Mouse (Mus musculus) kidney, postnatal 10 days (tissue): ENCODE data around the gene Hk2.

ENCODE experiments used
- DNase-seq: peaks from one replicate; pipeline ENCODE4 v3.0.0; 2021; ENCODE audit warnings: mixed read lengths

Hk2 gene

GRCm38 (mm10) chr6:82769704-82770103, 4.5 kb downstream of the Hk2 start:
- no peak for DNase-seq

DNA sequence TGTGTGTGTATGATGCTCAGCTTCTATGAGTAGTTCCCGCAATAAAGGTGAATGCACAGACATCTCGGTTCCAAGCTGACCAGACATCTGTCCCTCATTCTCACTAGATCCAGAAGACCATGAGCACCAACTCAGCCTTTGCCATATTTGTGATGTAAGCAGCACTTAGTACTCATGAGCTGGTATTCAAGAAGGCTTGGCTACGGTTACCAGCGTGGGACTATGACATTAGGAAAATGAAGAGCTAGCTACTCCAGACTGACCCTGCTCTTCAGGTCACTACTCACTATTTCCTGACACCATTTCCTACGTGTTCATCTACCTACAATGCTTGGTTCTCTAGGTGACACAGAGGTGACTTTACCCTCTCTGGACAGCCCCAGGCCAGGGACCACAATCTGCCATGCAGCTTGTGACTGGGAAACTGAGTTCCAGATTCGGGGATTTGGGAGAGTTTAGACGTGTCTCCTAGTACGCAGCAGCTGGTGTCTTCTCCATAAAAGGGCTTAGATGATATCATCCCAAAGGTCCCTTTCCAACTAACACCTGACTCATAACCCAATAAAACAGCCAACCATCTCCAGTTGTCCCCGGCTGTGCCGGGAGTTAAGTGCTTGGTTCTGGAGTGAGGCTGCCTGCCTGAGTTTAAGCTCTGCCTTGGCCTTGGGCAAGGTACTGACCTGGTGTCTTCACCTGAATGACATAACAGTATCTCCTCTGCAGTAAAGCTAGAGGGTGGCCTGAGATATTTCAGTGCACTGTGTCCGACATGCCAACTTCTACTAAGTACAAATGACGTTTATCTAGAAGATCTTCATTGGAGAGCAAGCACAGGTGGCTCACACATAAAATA, 6.3 kb downstream of the Hk2 start:
- no peak for DNase-seq

DNA sequence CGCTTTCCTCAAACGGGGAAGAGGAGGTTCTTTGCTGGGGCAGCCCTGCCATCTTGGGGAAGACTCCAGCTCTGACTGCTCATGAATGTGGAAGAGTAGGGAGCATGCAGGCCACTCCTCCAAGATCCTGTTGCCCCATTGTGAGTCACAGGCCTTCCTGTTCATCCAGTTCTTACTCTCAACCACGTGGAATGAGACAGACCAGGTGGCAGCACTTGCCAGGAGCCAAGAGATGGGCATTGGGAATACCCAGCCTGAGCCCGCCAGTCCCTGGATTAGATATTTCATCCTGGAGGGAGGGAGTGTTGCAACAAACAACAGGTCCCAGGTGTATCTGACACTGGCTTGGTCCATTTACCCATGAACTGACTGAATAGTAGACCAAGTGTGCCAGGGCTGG, 7.6 kb downstream of the Hk2 start:
- DNase-seq: no peak

DNA sequence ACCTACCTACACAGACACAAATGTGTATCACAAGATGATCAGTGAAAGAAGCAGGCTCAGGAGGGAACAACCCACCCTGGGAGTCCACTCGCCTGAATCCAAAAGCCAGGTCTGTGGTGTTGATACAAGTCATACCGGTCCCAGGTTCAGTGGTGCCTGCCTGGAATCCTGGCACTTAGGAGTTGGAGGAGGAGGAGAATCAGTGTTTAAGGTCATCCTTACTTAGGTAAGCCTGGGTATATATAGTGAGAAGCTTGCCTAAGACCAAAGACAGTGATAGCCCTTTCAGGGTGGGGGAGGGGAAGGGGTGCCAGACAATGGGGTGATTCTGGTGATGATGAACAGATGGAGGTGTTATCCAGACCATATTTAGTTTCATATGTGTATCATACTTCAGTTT, 9.0 kb downstream of the Hk2 start:
- DNase-seq: no peak

DNA sequence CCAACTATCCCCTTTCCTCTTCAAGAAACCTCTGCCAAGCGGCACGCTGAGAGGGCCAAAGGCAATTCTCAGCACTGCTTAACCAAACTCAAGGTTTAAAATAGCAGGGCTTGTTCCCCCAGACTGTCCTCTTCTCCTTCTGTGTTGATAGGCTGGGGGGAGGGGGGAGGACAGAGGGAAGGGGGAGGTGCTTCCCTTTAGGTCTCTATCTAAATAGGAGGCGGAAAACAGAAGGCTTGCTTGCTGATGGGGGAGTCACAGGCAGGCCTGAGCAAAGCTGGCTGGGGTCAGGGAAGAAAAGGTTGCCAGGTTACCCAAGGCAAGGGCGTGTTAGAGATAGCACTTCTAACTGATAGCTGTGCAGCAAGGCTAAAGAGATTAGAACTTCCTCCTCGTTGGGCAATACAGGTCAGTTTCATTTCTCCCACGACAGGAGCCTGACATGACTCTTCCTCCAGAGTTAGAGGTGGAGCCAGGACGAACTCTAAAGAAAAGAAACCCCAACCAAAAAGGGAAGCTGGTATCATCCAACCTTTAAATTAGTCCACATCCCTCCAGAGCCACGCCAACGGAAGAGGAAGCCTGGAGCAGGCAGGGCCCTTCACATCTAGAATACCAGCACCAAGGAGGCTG, 10.3 kb downstream of the Hk2 start:
- DNase-seq: no peak

DNA sequence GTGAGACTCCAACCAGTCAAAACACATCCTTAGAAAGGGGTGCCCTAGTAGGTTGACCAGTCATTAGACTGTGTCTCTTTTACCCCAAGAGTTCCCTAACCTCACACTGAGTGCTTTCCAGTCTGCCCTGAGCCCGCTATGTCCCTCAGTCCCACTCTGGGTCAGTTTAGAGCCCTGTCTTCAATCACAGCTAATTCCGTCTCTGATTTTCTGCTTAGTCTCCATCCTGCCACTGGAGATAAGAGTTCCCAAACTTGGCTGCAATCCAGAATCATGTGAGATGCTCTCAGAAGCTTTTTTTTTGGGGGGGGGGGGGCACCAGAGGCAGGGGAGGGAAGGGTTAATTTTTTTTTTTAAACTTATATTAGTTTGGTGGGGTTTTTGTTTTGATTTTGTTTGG, 11.5 kb downstream of the Hk2 start:
- no peak for DNase-seq

- no peak for DNase-seq
Measured at GRCm38 (mm10) chr6:82760749-82761357, 13.4 kb downstream of the Hk2 start.

GRCm38 (mm10) chr6:82759241-82759640, 15.0 kb downstream of the Hk2 start:
- no peak for DNase-seq

- DNase-seq: no peak
Measured at GRCm38 (mm10) chr6:82756799-82757210, 17.4 kb downstream of the Hk2 start.

DNA sequence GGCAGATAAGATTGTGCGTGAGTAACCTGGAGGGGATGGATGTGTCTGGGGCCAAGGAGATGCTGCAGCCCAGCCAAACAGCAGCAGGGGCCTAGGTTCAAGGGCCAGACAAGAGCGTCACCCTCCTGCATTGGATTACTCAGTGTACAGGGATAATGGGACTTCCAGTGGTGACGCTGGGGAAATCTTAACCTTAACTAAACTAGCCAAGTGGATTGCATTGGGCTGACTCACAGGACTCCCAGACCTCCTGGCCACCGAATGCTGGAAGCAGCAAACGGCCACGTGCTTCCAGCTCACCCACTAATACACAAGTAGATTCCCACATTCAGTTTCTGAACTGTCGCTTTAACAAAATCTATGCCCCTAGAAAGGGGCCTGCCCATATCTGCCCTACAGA, 18.0 kb downstream of the Hk2 start:
- no peak for DNase-seq

DNA sequence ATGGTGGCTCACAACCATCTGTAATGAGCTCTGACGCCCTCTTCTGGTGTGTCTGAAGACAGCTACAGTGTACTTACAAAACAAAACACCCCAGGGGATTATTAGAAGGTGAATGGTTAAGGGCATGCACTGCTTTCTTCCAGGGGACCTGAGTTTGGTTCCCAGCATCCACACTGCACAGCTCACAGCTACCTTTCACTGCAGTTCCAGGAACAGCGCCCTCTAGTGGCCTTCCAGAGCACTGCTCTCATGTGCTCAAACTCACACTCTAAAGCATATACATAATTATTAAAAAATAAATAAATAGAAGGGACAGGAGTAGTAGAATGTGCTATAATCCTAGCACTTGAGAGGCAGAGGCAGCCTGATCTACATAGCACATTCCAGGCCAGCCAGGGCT, 18.9 kb downstream of the Hk2 start:
- DNase-seq: no peak

DNA sequence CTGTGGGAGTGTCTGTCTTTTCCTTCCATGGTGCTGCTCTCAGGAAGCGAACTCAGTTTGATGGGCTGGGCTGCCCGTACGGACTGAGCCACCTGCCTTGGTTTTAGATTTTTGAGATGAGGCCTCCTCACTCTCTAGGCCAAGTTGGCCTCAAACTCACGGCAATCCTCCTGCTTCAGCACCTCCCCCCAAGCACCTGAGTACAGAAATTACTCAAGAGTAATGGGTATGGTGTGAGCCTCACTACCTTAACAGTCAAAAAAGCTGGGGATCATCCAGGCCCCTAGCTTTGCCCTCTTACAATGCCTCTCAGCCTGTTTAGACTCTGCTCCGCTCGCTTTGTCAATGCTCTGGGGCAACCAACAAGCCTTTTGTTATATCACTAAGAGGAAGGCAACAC, 19.5 kb downstream of the Hk2 start:
- no peak for DNase-seq

GRCm38 (mm10) chr6:82753638-82754361, 20.5 kb downstream of the Hk2 start:
- DNase-seq: no peak

- peak; percentile 30 for DNase-seq
Measured at GRCm38 (mm10) chr6:82753061-82753460, 21.2 kb downstream of the Hk2 start.

GRCm38 (mm10) chr6:82751791-82752190, 22.5 kb downstream of the Hk2 start:
- no peak for DNase-seq

GRCm38 (mm10) chr6:82751031-82751430, 23.2 kb downstream of the Hk2 start:
- DNase-seq: peak; percentile 45

DNA sequence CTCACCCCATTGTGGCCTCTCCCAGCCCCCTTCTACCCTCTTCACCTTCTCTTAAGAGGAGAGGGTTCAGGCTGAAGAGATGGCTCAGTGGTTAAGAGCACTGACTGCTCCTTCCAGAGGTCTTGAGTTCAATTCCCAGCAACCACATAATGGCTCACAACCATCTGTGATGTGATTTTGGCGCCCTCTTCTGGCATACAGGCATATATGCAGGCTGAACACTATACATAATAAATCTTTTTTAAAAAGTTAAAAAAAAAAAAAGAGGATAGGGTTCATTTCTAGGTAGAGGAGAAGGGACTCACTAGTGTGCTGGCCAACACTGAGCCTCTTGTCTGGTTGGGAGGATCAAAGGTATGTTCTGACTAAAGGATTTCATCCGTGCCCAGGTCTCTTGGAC, 24.2 kb downstream of the Hk2 start:
- no peak for DNase-seq

DNA sequence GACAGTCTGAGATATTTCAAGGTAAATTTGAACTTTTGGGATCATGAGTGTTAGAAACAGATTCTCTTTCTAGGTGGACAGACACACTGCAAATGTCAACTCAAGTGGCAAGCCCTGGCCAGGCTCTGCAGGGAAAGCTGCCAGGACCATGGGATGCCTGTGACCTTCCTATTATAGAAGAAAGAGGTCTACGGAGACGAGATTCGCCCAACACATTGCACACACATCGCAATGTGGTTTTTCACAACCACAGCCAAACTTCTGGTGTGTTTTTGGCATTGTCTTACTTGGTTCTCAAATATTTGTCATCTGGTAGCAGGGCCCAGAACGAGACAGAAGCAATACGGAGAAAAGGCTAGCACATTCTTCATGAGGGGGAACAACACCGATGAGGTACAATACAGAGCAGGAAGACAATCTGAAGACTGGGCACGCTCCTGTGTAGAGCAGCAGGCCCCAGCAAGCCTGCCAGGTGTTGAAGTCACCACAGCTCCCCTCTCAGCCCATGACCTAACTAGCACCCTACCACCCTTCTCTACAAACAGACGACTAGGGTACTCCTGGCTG, 26.1 kb downstream of the Hk2 start:
- DNase-seq: no peak

GRCm38 (mm10) chr6:82747085-82747484, 27.2 kb downstream of the Hk2 start:
- no peak for DNase-seq

GRCm38 (mm10) chr6:82744553-82744952, 29.7 kb downstream of the Hk2 start:
- DNase-seq: no peak

- DNase-seq: no peak
Measured at GRCm38 (mm10) chr6:82741518-82741880, 32.8 kb downstream of the Hk2 start.

- no peak for DNase-seq
Measured at GRCm38 (mm10) chr6:82740868-82741517, 33.3 kb downstream of the Hk2 start.

DNA sequence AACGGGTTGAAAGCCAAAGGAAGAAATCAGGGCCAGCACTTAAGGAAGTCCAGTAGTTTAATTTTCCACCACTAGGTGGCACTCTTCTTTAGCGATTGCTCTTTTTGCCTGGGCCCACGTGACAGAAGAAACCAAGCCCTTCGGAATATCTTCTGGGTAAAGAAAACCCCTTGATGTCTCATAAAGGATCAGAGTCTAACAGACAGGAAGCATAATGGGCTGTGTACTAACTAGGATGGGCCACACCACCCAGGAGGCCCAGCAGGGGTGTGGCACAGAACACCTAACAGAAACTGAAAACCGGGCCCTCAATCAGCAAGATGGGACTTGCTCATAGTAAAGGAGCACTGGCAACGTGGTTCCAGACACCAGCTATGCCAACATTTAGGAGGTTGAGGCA, 34.0 kb downstream of the Hk2 start:
- peak; percentile 67 for DNase-seq
